Mouse (Mus musculus) testis, adult 2 months (tissue): Measurements from ENCODE around the gene Sirt6.

Experiments used
- CTCF ChIP-seq: fragments of 200-500 bp; IDR thresholded peaks from 2 replicates; pipeline ENCODE4 v1.5.1; 2012; ENCODE audit warnings: low read depth, mild to moderate bottlenecking, inconsistent platforms, low read length, moderate library complexity; ENCODE audit not compliant: control insufficient read depth, insufficient read depth, insufficient replicate concordance
- POLR2A ChIP-seq: fragments of 200-500 bp; IDR thresholded peaks from 2 replicates; pipeline ENCODE4 v1.6.1; 2012; ENCODE audit warnings: low read depth, mild to moderate bottlenecking, inconsistent platforms, low read length, moderate library complexity; ENCODE audit not compliant: control insufficient read depth

GRCm38 (mm10) chr10:81579967-81580366 lies 47.6 kb downstream of the Sirt6 start:
- TF ChIP-seq CTCF (no peak), POLR2A (no peak)
